Mouse (Mus musculus): ENCODE data around the gene Rps18.
"Not testable (repeated sequence)": the region's sequence is repeated elsewhere in the genome, so short reads cannot be mapped to it uniquely, and the experiment has no call there.

Rps18 gene

GRCm38 (mm10) chr17:33920282-33921097 lies 35.3 kb downstream of the Rps18 start:
- peak; percentile 85 for DNase-seq

DNA sequence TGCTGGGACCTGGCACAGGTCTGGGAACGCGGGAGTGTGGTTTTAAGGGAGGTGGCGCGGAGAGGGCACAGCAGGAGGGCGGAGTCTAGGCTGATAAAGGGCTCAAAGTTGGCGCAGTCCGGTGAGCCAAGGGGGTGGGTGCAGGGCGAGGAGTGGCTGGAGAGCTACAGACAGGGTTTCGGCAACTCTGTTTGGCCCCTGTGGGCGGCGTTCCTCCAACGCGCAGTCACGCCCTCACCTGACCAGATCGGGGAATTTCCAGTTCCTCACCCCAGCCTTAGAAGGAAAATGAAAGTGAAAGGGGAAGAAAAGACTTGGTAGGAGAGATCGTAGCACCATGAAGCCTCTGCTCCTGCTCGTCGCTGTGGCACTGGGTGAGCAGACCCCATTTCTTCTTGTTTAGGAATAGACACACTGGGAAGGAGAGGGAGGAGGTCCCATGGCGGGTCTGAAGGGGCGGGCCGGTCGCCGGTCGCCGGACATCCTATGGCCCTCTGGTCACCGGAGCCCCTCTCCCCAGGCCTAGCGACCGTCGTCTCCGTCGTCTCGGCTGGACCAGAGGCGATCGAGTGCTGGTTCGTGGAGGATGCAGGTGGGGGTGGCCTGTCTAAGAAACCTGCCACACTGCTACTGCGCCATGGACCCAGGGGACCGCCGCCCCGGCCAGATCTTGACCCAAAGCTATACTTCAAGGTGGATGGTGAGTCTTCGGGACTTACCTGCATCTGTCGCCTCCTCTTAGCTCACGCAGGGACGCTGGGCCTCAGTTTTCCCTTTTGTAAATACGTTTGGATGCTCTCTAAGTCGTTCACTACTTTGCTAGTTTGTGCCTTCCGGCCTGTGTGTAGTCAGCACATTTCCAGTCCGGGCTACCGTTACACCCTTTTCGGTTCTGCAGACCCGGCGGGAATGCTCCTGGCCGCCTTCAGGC lies 36.2 kb downstream of the Rps18 start:
- peak; percentile 85 for DNase-seq

DNA sequence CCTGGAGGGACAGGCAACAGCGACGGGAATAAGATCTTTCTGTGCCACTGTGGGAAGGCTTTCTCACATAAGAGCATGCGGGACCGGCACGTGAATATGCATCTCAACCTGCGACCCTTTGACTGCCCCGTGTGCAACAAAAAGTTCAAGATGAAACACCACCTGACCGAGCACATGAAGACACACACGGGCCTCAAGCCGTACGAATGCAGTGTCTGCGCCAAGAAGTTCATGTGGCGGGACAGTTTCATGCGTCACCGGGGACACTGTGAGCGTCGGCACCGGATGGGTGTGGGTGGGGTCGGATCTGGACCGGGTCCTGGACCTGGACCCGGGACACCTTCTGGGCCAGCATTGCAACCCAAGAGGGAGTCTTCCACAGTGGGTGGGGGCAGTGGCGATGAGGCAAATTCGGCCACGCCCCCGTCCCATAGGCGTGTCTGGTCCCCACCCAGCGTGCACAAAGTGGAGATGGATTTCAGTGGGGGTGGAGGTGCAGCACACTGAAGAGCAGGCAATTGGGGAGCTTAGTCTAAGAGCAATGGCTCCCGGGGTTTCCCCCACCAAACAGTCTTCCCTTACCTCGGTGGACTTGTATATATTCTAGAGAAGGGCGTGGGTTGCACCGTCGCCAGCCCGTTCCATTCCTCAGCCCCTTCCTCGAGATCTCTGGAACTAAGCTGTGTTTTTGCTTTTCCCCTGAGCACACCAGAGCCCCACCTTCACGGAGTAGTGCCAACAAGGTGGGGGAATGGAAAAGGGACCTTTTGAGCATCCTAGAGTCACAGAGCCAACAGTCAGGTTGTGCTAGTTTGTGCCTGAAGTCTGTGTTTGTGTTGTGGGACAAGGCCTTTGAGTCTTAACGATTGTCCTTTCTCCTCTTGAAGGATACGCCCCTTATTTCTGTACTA lies 37.3 kb downstream of the Rps18 start:
- DNase-seq: peak; percentile 72

GRCm38 (mm10) chr17:33917656-33918292 lies 38.0 kb downstream of the Rps18 start:
- DNase-seq: peak; percentile 67

GRCm38 (mm10) chr17:33916847-33917655 lies 38.8 kb downstream of the Rps18 start:
- DNase-seq: peak; percentile 74

GRCm38 (mm10) chr17:33916294-33916693 lies 39.5 kb downstream of the Rps18 start:
- peak; percentile 76 for DNase-seq

DNA sequence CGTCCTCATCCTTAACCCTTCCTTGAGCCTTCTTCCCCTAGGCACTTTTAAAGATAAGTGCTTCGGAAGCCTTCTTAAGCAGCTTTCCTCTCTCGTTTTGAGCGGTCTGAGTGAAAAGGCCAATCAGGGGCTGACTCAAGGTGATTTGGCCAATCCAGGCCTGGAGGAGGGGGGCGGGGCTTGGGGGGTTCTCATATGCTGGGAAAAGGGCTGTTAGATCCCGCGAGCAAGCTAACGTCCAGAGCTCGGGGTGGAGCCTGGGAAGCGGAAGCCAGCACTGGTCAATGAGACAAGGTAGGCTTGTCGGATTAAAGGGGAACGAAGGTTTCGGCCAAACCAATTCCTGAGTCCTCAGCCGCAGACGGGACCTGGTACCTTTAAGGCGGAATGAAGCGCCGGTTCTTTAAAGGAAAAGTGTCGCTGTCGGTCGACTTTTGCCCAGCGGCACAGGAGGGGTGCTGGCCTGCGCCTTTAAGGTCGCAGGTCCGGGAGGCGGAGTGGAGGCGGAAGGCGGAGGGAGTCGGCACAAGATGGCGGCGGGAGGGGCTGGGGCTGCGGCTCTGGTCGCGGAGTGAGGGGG lies 40.0 kb downstream of the Rps18 start, which contains the start of the genes Tapbp and Zbtb22:
Gene Tapbp (plus strand): TSS at position 229 of the 580 bp plus-strand sequence.
Gene Zbtb22 (plus strand): TSS at position 234 of the 580 bp plus-strand sequence.
- DNase-seq: peak; percentile 99

- DNase-seq: peak; percentile 65
These were observed 40.8 kb downstream of the Rps18 start for GRCm38 (mm10) chr17:33914969-33915391.

DNA sequence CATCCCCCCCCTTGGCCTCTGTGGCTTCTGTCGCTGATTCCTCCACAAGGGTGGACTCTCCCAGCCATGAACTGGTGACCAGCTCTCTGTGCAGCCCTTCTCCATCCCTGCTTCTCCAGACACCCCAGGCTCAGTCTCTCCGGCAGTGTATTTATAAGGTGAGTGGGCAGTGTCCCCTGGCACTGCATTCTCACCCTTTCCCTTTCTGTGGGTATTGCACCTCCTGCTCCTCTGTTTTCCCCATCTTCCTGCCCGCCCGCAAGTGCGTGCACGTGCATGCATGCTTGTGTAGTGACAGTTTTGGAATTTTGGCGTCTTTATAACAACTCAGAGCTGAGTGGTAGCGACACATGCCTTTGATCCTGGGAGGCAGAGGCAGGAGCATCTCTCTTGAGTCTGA lies 41.9 kb downstream of the Rps18 start:
- peak; percentile 47 for DNase-seq

- DNase-seq: peak; percentile 60
These were observed 42.5 kb downstream of the Rps18 start for GRCm38 (mm10) chr17:33913264-33913663.

- peak; percentile 58 for DNase-seq
These were observed 43.9 kb downstream of the Rps18 start for GRCm38 (mm10) chr17:33911813-33912414.

GRCm38 (mm10) chr17:33911052-33911812 lies 44.6 kb downstream of the Rps18 start:
- DNase-seq: peak; percentile 57

DNA sequence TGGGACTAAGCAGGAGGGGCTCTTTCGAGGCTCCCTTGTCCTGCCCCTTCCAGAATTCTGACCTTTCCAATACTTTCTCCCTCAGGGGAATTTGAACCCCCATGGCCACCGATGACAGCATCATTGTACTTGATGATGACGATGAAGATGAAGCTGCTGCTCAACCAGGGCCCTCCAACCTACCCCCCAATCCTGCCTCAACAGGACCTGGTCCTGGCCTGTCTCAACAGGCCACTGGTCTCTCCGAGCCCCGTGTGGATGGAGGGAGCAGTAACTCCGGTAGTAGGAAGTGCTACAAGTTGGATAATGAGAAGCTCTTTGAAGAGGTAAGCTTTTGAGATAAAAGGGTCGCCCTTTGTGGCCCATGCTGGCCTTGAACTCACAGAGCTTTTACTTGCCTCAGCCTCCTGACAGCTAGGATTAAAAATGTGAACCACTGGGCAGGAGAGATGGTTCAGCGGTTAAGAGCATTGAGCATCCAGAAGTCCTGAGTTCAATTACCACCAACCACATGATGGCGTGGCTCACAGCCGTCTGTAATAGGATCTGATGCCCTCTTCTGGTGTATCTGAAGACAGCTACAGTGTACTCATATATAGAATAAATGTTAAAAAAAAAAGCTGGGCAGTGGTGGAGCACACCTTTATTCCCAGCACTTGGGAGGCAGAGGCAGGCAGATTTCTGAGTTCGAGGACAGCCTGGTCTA lies 45.3 kb downstream of the Rps18 start:
- peak; percentile 60 for DNase-seq

- no peak for DNase-seq
These were observed 45.9 kb downstream of the Rps18 start for GRCm38 (mm10) chr17:33909869-33910250.

DNA sequence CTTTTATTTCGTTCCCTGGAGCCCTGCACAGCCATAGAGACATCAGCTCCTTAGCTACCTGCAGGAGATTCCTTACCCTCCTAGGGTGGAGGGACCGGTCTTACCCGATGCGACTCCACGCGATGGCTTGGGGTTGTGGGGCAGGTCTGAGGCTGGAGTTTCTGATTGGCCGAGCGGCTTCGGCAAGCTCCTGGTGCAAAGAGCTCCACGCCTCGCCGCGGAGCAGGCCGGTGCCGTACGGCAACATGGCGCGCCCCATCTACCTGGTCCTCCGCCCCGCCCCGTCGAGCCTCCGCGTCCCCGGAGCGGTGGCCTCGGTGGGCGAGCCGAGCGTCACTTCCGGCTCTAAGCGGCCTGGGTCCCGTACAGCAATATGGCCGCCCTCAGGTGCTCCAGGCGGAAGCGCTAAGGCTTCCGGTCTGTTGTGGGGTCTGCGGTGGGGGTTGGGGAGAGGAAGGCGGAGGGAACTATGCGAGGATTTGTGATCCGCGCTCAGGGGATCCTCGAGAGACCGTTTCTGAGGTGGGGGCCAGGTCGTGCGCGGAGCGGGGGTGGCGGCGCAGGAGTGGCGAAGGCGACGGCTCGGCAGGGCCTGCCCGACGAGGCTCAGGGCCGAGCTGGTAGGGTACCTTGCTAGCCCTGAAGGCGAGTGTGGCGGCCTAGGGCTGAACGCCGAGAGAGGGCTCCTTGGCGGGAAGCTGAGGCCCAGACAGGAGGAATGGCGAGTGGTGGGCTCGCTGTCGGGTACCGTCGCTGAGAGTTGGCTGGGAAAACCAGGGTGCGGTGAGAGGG lies 46.5 kb downstream of the Rps18 start, which contains the start of gene Daxx:
Gene Daxx (plus strand): TSS at position 338 of the 792 bp plus-strand sequence.
- peak; percentile 99 for DNase-seq

DNA sequence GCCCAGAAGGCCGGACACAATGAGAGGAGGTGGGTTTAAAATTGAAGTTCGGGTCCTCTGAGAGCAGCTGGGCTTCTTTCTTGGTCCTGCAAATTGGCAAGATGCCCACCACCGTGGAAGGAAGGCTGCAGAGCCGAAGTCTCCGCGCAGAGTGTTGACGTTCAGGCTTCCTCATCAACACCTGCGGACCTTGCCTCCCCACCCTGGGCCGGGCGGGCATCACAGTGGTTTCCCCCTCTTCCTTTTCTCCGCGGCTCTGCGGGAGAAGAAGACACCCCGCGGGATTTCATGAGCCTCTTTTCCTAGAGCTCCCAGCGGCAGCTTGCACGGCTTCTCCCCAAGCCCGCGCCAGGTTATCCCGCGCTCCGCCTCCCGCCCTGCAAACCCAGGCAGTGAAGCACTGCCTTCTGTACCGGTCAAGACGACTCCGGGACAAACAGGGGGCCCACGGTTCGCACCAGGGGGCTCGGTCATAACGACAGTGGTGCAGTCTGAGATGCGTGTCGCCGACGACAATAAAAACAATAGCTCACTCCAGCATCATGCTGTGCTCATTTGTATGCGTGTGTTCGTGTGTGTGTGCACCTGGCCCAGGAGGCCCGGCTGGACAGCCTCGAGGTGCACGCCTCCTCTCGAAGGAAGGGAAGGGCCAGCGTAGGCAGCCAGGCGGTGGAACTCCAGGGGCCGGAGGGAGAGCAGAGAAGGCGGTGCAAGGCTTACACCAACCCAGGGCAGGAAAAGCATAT lies 47.3 kb downstream of the Rps18 start:
- peak; percentile 85 for DNase-seq

DNA sequence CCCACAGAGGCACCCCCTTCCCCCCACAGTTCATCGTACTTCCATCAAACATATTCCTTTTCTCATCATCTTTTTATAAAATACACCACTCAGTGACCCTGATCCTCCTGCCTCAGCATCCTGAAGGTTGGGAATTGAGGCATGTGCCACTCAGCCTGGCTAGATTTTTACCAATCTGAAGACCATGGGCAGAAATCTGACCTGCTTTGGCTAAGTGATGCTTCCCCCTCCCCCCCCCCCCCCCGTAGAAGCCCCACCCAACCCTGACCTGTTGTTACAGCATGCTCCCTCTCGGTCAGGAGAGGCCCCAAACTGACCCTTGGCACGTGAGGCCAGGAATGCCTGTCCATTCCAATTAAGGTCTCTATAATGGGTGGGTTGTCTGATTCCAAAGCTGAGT lies 51.0 kb downstream of the Rps18 start, which contains the start of gene Platr17:
Gene Platr17 (plus strand): TSS at position 301 of the 400 bp plus-strand sequence.
- DNase-seq: not testable (repeated sequence)
